Mouse (Mus musculus): ENCODE measurements at regions not wholly inside any gene's neighbourhood (a gene's known extent, or its start where the extent isn't known, plus 50 kb on each side); places are given as distances from the start of the nearest gene placed in this dataset.

GRCm38 (mm10) chr8:44744991-44745658 is 190.1 kb upstream of the Fat1 start:
- Histone ChIP-seq H3K4me3 (ENCODE audit: low read depth, low read length) (no peak overlapping the region), H3K36me3 (ENCODE audit: control insufficient read depth, insufficient read depth, low read length) (no peaks in the 10 kb centered on the region), H3K9ac (replicated peaks; ENCODE audit: low read depth, low read length) (no peak overlapping the region), H3K4me2 (ENCODE audit: low read depth, low read length) (no peak overlapping the region), H3K4me1 (ENCODE audit: control insufficient read depth, insufficient read depth, low read length) (no peaks in the 10 kb centered on the region), H3K27ac (ENCODE audit: low read depth, low read length) (no peak overlapping the region), H3K9me3 (ENCODE audit: control insufficient read depth, low read length) (no peaks in the 10 kb centered on the region), H3K27me3 (ENCODE audit: control insufficient read depth, insufficient read depth, low read length) (no peaks in the 10 kb centered on the region)
- no peak for ATAC-seq (ENCODE audit: low read depth)
- 62% methylated on average over 12 of the region's 12 CpGs for WGBS

GRCm38 (mm10) chr8:44758727-44759126 is 176.5 kb upstream of the Fat1 start:
- Histone ChIP-seq H3K9me3 (ENCODE audit: control insufficient read depth, low read length) (no peaks in the 10 kb centered on the region), H3K9ac (replicated peaks; ENCODE audit: low read depth, low read length) (no peak overlapping the region), H3K36me3 (ENCODE audit: control insufficient read depth, insufficient read depth, low read length) (no peaks in the 10 kb centered on the region), H3K27me3 (ENCODE audit: control insufficient read depth, insufficient read depth, low read length) (no peaks in the 10 kb centered on the region), H3K4me2 (ENCODE audit: low read depth, low read length) (no peak overlapping the region), H3K27ac (ENCODE audit: low read depth, low read length) (no peak overlapping the region), H3K4me1 (ENCODE audit: control insufficient read depth, insufficient read depth, low read length) (no peaks in the 10 kb centered on the region), H3K4me3 (ENCODE audit: low read depth, low read length) (no peak overlapping the region)
- WGBS: 57% methylated on average over 6 of the region's 6 CpGs
- ATAC-seq (ENCODE audit: low read depth): no peak

- H3K36me3 ChIP-seq (ENCODE audit: control insufficient read depth, insufficient read depth, low read length): no peaks in the 10 kb centered on the region
- no peak overlapping the region for H3K27ac ChIP-seq (ENCODE audit: low read depth, low read length)
- H3K4me3 ChIP-seq (ENCODE audit: low read depth, low read length): no peak overlapping the region
- 91% methylated on average over 10 of the region's 10 CpGs for WGBS
- H3K4me1 ChIP-seq (ENCODE audit: control insufficient read depth, insufficient read depth, low read length): no peaks in the 10 kb centered on the region
- H3K27me3 ChIP-seq (ENCODE audit: control insufficient read depth, insufficient read depth, low read length): no peaks in the 10 kb centered on the region
- H3K4me2 ChIP-seq (ENCODE audit: low read depth, low read length): no peak overlapping the region
- no peak for ATAC-seq (ENCODE audit: low read depth)
- H3K9ac ChIP-seq (replicated peaks; ENCODE audit: low read depth, low read length): no peak overlapping the region
- H3K9me3 ChIP-seq (ENCODE audit: control insufficient read depth, low read length): no peaks in the 10 kb centered on the region
These were observed 172.5 kb upstream of the Fat1 start for GRCm38 (mm10) chr8:44762731-44763130.

GRCm38 (mm10) chr8:44765194-44765593 is 170.1 kb upstream of the Fat1 start:
- 88% methylated on average over 4 of the region's 4 CpGs for WGBS
- no peak for ATAC-seq (ENCODE audit: low read depth)
- H3K9ac ChIP-seq (replicated peaks; ENCODE audit: low read depth, low read length): no peak overlapping the region
- no peaks in the 10 kb centered on the region for H3K9me3 ChIP-seq (ENCODE audit: control insufficient read depth, low read length)
- no peak overlapping the region for H3K4me2 ChIP-seq (ENCODE audit: low read depth, low read length)
- no peaks in the 10 kb centered on the region for H3K36me3 ChIP-seq (ENCODE audit: control insufficient read depth, insufficient read depth, low read length)
- no peaks in the 10 kb centered on the region for H3K4me1 ChIP-seq (ENCODE audit: control insufficient read depth, insufficient read depth, low read length)
- H3K27ac ChIP-seq (ENCODE audit: low read depth, low read length): no peak overlapping the region
- no peaks in the 10 kb centered on the region for H3K27me3 ChIP-seq (ENCODE audit: control insufficient read depth, insufficient read depth, low read length)
- H3K4me3 ChIP-seq (ENCODE audit: low read depth, low read length): no peak overlapping the region

GRCm38 (mm10) chr8:44765677-44766076 is 169.6 kb upstream of the Fat1 start:
- 79% methylated on average over 5 of the region's 5 CpGs for WGBS
- Histone ChIP-seq H3K4me1 (ENCODE audit: control insufficient read depth, insufficient read depth, low read length) (no peaks in the 10 kb centered on the region), H3K9me3 (ENCODE audit: control insufficient read depth, low read length) (no peaks in the 10 kb centered on the region), H3K36me3 (ENCODE audit: control insufficient read depth, insufficient read depth, low read length) (no peaks in the 10 kb centered on the region), H3K4me2 (ENCODE audit: low read depth, low read length) (no peak overlapping the region), H3K4me3 (ENCODE audit: low read depth, low read length) (no peak overlapping the region), H3K9ac (replicated peaks; ENCODE audit: low read depth, low read length) (no peak overlapping the region), H3K27ac (ENCODE audit: low read depth, low read length) (no peak overlapping the region), H3K27me3 (ENCODE audit: control insufficient read depth, insufficient read depth, low read length) (no peaks in the 10 kb centered on the region)
- no peak for ATAC-seq (ENCODE audit: low read depth)

- Histone ChIP-seq H3K36me3 (ENCODE audit: control insufficient read depth, insufficient read depth, low read length) (no peaks in the 10 kb centered on the region), H3K4me1 (ENCODE audit: control insufficient read depth, insufficient read depth, low read length) (no peaks in the 10 kb centered on the region), H3K9ac (replicated peaks; ENCODE audit: low read depth, low read length) (no peak overlapping the region), H3K4me2 (ENCODE audit: low read depth, low read length) (no peak overlapping the region), H3K27ac (ENCODE audit: low read depth, low read length) (no peak overlapping the region), H3K9me3 (ENCODE audit: control insufficient read depth, low read length) (no peaks in the 10 kb centered on the region), H3K4me3 (ENCODE audit: low read depth, low read length) (no peak overlapping the region), H3K27me3 (ENCODE audit: control insufficient read depth, insufficient read depth, low read length) (no peaks in the 10 kb centered on the region)
- WGBS: 52% methylated on average over 12 of the region's 12 CpGs
- no peak for ATAC-seq (ENCODE audit: low read depth)
These were observed 169.0 kb upstream of the Fat1 start for GRCm38 (mm10) chr8:44766111-44766873.

GRCm38 (mm10) chr8:44767271-44767670 is 168.0 kb upstream of the Fat1 start:
- Histone ChIP-seq H3K4me1 (ENCODE audit: control insufficient read depth, insufficient read depth, low read length) (no peaks in the 10 kb centered on the region), H3K4me2 (ENCODE audit: low read depth, low read length) (no peak overlapping the region), H3K36me3 (ENCODE audit: control insufficient read depth, insufficient read depth, low read length) (no peaks in the 10 kb centered on the region), H3K27ac (ENCODE audit: low read depth, low read length) (no peak overlapping the region), H3K9ac (replicated peaks; ENCODE audit: low read depth, low read length) (no peak overlapping the region), H3K27me3 (ENCODE audit: control insufficient read depth, insufficient read depth, low read length) (no peaks in the 10 kb centered on the region), H3K9me3 (ENCODE audit: control insufficient read depth, low read length) (no peaks in the 10 kb centered on the region), H3K4me3 (ENCODE audit: low read depth, low read length) (no peak overlapping the region)
- ATAC-seq (ENCODE audit: low read depth): no peak
- 72% methylated on average over 4 of the region's 4 CpGs for WGBS

- H3K9ac ChIP-seq (replicated peaks; ENCODE audit: low read depth, low read length): no peak overlapping the region
- WGBS: 85% methylated on average over 1 of the region's 1 CpGs
- no peak for ATAC-seq (ENCODE audit: low read depth)
These were observed 156.0 kb upstream of the Fat1 start for GRCm38 (mm10) chr8:44779212-44779611.

GRCm38 (mm10) chr8:44782421-44782820 is 152.8 kb upstream of the Fat1 start:
- ATAC-seq (ENCODE audit: low read depth): no peak
- no peaks in the 10 kb centered on the region for H3K36me3 ChIP-seq (ENCODE audit: control insufficient read depth, insufficient read depth, low read length)
- 71% methylated on average over 9 of the region's 9 CpGs for WGBS

More at GRCm38 (mm10) chr8:44779212-44779611, 156.0 kb upstream of the Fat1 start:
- Histone ChIP-seq H3K27me3 (ENCODE audit: control insufficient read depth, insufficient read depth, low read length) (no peaks in the 10 kb centered on the region), H3K9me3 (ENCODE audit: control insufficient read depth, low read length) (no peaks in the 10 kb centered on the region), H3K4me3 (ENCODE audit: low read depth, low read length) (no peak overlapping the region), H3K4me2 (ENCODE audit: low read depth, low read length) (no peak overlapping the region), H3K4me1 (ENCODE audit: control insufficient read depth, insufficient read depth, low read length) (no peaks in the 10 kb centered on the region), H3K27ac (ENCODE audit: low read depth, low read length) (no peak overlapping the region), H3K36me3 (ENCODE audit: control insufficient read depth, insufficient read depth, low read length) (no peaks in the 10 kb centered on the region)

More at GRCm38 (mm10) chr8:44782421-44782820, 152.8 kb upstream of the Fat1 start:
- Histone ChIP-seq H3K27me3 (ENCODE audit: control insufficient read depth, insufficient read depth, low read length) (no peaks in the 10 kb centered on the region), H3K4me2 (ENCODE audit: low read depth, low read length) (no peak overlapping the region), H3K27ac (ENCODE audit: low read depth, low read length) (no peak overlapping the region), H3K4me1 (ENCODE audit: control insufficient read depth, insufficient read depth, low read length) (no peaks in the 10 kb centered on the region), H3K9ac (replicated peaks; ENCODE audit: low read depth, low read length) (no peak overlapping the region), H3K4me3 (ENCODE audit: low read depth, low read length) (no peak overlapping the region), H3K9me3 (ENCODE audit: control insufficient read depth, low read length) (no peaks in the 10 kb centered on the region)

Data from neural tube, embryonic 14.5 days (tissue).